ENCODE assay signal across 8 mouse cellular contexts in the genomic region with DNA sequence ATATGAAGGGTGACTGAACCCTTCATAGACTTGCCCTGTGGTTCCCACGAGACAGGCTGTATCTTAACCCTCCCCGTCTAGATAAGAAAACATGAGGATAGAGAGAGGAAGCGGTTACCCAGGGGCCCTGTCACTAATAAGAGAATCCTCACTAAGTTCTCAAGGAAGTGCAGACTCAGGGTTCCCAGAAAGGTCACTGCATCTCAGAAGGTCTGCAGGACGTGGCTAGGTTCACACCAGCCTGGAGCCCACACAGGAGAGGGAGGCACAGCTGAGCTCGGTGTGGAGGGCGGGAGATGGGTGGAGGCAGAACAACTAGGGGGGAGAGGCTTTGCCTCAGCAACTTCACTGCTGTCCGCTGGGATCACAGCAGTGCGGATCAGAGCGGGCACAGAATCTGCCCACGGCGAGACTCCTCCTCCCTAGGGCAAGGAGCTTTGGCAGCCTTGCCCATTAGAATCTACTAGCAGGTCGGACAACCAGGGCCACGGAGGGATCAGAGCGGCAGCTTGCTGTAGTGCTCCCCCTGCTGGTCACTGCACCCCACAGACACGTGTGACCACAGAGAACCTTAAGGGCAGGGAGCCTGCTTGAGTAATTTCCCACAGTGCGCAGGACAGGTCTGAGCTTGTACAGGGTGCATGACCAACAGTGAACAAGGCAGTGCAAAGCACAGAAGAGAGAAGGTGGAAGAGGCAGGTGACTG. TPM values are rescaled to one million over a fixed set of nuclear protein-coding genes. Genes with fewer than 3 reads are reported as not detected.
A peak's percentile ranks its signal among the peaks of the same experiment; 100 is the strongest.
DNase-seq lines count a peak whose midpoint lies in the region; ATAC-seq and TF ChIP-seq lines count a peak whose summit lies in the region.

No protein-coding gene starts in this region.

- ATAC-seq in embryonic facial prominence, embryonic 14.5 days (ENCODE audit: low read depth) = peak; percentile 80
- ATAC-seq in heart, embryonic 12.5 days (ENCODE audit: insufficient number of reproducible peaks, low FRiP score) = peak; percentile 69
- ATAC-seq in kidney, embryonic 16.5 days (ENCODE audit: low FRiP score, low TSS enrichment) = peak; percentile 87
- peak; percentile 52; the same call in 1 of the 2 replicates for ATAC-seq in lung, embryonic 15.5 days (ENCODE audit: borderline replicate concordance, extremely low read depth, low FRiP score, low TSS enrichment)
- ATAC-seq in neutrophil, adult 5-6 weeks (ENCODE audit: extremely low read depth, insufficient number of reproducible peaks, low FRiP score, poor library complexity, severe bottlenecking) = peak; percentile 82

- DNase-seq in embryonic facial prominence, embryonic 14.5 days (ENCODE audit: low spot score) = peak; percentile 87
- peak; percentile 66 to 89 for DNase-seq in thymus, postnatal 10 days (ENCODE audit: low spot score in 2 of 2)

- H3K9ac ChIP-seq in embryonic facial prominence, embryonic 14.5 days (ENCODE audit: low read depth, low read length) = 0 out of 2 replicates have a peak overlapping the region, but pooled peaks have one; percentile 20
- peak overlapping the region; percentile 53 for H3K9ac ChIP-seq in heart, embryonic 12.5 days
- 0 out of 2 replicates have a peak overlapping the region, but pooled peaks have one; percentile 19 for H3K9ac ChIP-seq in kidney, embryonic 16.5 days (replicated peaks; ENCODE audit: low read length)
- no peak overlapping the region for H3K9ac ChIP-seq in lung, embryonic 15.5 days

- TF ChIP-seq CTCF in E14TG2a.4 (conservative IDR thresholded peaks at IDR 0.05; ENCODE audit: low read length) = peak; percentile 69
- peak; percentile 100 for TF ChIP-seq CTCF in bone marrow, adult 2 months (IDR thresholded peaks at IDR 0.05; ENCODE audit: control insufficient read depth, insufficient read depth, low read length)

- H3K4me3 ChIP-seq in E14TG2a.4 (replicated peaks; ENCODE audit: low read length) = peak overlapping the region; percentile 74
- peak overlapping the region; percentile 19 for H3K4me3 ChIP-seq in bone marrow, adult 2 months (replicated peaks; ENCODE audit: control insufficient read depth, low read depth, low read length)
- no peak overlapping the region for H3K4me3 ChIP-seq in embryonic facial prominence, embryonic 14.5 days (ENCODE audit: low read depth, low read length)
- H3K4me3 ChIP-seq in heart, embryonic 12.5 days = 0 out of 2 replicates have a peak overlapping the region, but pooled peaks have one; percentile 11
- H3K4me3 ChIP-seq in kidney, embryonic 16.5 days (ENCODE audit: low read length) = no peak overlapping the region
- H3K4me3 ChIP-seq in lung, embryonic 15.5 days = no peak overlapping the region

- WGBS in bone marrow, adult 2 months = 7% methylated on average over 16 of the region's 16 CpGs
- 30% methylated on average over 16 of the region's 16 CpGs for WGBS in embryonic facial prominence, embryonic 14.5 days
- 17% methylated on average over 16 of the region's 16 CpGs for WGBS in heart, embryonic 12.5 days
- 22% methylated on average over 16 of the region's 16 CpGs for WGBS in kidney, embryonic 16.5 days
- 27% methylated on average over 16 of the region's 16 CpGs for WGBS in lung, embryonic 15.5 days

- H3K36me3 ChIP-seq in E14TG2a.4 (ENCODE audit: insufficient read depth, low read length) = no peaks in the 10 kb centered on the region
- H3K36me3 ChIP-seq in embryonic facial prominence, embryonic 14.5 days (ENCODE audit: control insufficient read depth, insufficient read depth, low read length) = peaks cover 6% of the 10 kb centered on the region; the same call in 1 of the 2 replicates
- peaks cover 54% of the 10 kb centered on the region for H3K36me3 ChIP-seq in heart, embryonic 12.5 days
- H3K36me3 ChIP-seq in kidney, embryonic 16.5 days (ENCODE audit: insufficient read depth, low read length) = peaks cover 13% of the 10 kb centered on the region; the same call in 1 of the 2 replicates
- H3K36me3 ChIP-seq in lung, embryonic 15.5 days = no peaks in the 10 kb centered on the region; the same call in 1 of the 2 replicates

- H3K4me1 ChIP-seq in E14TG2a.4 (replicated peaks; ENCODE audit: low read depth, low read length) = peaks cover 21% of the 10 kb centered on the region
- H3K4me1 ChIP-seq in bone marrow, adult 2 months (ENCODE audit: control insufficient read depth, insufficient read depth, low read length) = peaks cover 10% of the 10 kb centered on the region
- peaks cover 28% of the 10 kb centered on the region for H3K4me1 ChIP-seq in embryonic facial prominence, embryonic 14.5 days (ENCODE audit: control insufficient read depth, insufficient read depth, low read length)
- peaks cover 44% of the 10 kb centered on the region for H3K4me1 ChIP-seq in heart, embryonic 12.5 days (replicated peaks)
- peaks cover 11% of the 10 kb centered on the region for H3K4me1 ChIP-seq in kidney, embryonic 16.5 days (ENCODE audit: insufficient read depth, low read length)
- peaks cover 11% of the 10 kb centered on the region for H3K4me1 ChIP-seq in lung, embryonic 15.5 days

- H3K27ac ChIP-seq in bone marrow, adult 2 months (ENCODE audit: control insufficient read depth, insufficient read depth, low read depth, low read length, poor library complexity) = no peak overlapping the region
- H3K27ac ChIP-seq in embryonic facial prominence, embryonic 14.5 days (replicated peaks; ENCODE audit: low read depth, low read length) = no peak overlapping the region
- peak overlapping the region; percentile 28; the same call in 1 of the 2 replicates for H3K27ac ChIP-seq in heart, embryonic 12.5 days (ENCODE audit: poor library complexity, severe bottlenecking)
- H3K27ac ChIP-seq in kidney, embryonic 16.5 days (ENCODE audit: low read length) = no peak overlapping the region
- no peak overlapping the region for H3K27ac ChIP-seq in lung, embryonic 15.5 days

- no peak for TF ChIP-seq POLR2A in bone marrow, adult 2 months (IDR thresholded peaks at IDR 0.05; ENCODE audit: borderline replicate concordance, control insufficient read depth, low read depth, low read length)

- H3K9me3 ChIP-seq in E14TG2a.4 (ENCODE audit: low read length) = peaks cover 8% of the 10 kb centered on the region
- H3K9me3 ChIP-seq in embryonic facial prominence, embryonic 14.5 days (ENCODE audit: control insufficient read depth, low read length) = no peaks in the 10 kb centered on the region
- no peaks in the 10 kb centered on the region for H3K9me3 ChIP-seq in heart, embryonic 12.5 days (replicated peaks)
- H3K9me3 ChIP-seq in kidney, embryonic 16.5 days (ENCODE audit: low read length) = no peaks in the 10 kb centered on the region
- H3K9me3 ChIP-seq in lung, embryonic 15.5 days = no peaks in the 10 kb centered on the region

- peak overlapping the region; percentile 33; the same call in 1 of the 2 replicates for H3K4me2 ChIP-seq in embryonic facial prominence, embryonic 14.5 days (ENCODE audit: low read depth, low read length)
- H3K4me2 ChIP-seq in heart, embryonic 12.5 days = peak overlapping the region; percentile 55
- peak overlapping the region; percentile 37 for H3K4me2 ChIP-seq in kidney, embryonic 16.5 days (replicated peaks; ENCODE audit: low read depth, low read length)
- peak overlapping the region; percentile 32 for H3K4me2 ChIP-seq in lung, embryonic 15.5 days

- H3K27me3 ChIP-seq in E14TG2a.4 (ENCODE audit: insufficient read depth, low read length) = peaks cover 16% of the 10 kb centered on the region
- H3K27me3 ChIP-seq in embryonic facial prominence, embryonic 14.5 days (replicated peaks; ENCODE audit: control insufficient read depth, insufficient read depth, low read length) = no peaks in the 10 kb centered on the region; the same call in 1 of the 2 replicates
- H3K27me3 ChIP-seq in heart, embryonic 12.5 days (replicated peaks) = no peaks in the 10 kb centered on the region
- H3K27me3 ChIP-seq in kidney, embryonic 16.5 days (ENCODE audit: insufficient read depth, low read length) = no peaks in the 10 kb centered on the region
- H3K27me3 ChIP-seq in lung, embryonic 15.5 days = no peaks in the 10 kb centered on the region

RNA-seq across cellular contexts. Expression of a gene that starts 20.2 kb away (rescaled TPM):
- polyA plus RNA-seq in bone marrow, adult 2 months (2011; ENCODE audit: insufficient read depth, insufficient read length, low replicate concordance, missing spikeins) = 2.5 TPM in 1 of 2 replicates, not detected in the other
- 4.6 and 4.8 TPM in 2 replicates for polyA plus RNA-seq in embryonic facial prominence, embryonic 14.5 days (2014; fragmentation: Nextera tagmentation; extraction: Ambion mirVana)
- polyA plus RNA-seq in heart, embryonic 12.5 days (2016; fragmentation: Nextera tagmentation; extraction: Ambion mirVana) = 9.0 and 9.6 TPM in 2 replicates
- 8.2 and 9.1 TPM in 2 replicates for polyA plus RNA-seq in kidney, embryonic 16.5 days (2015; fragmentation: Nextera tagmentation; extraction: Ambion mirVana)
- 4.0 and 4.2 TPM in 2 replicates for polyA plus RNA-seq in lung, embryonic 15.5 days (2015; fragmentation: Nextera tagmentation; extraction: Ambion mirVana)
- total RNA-seq in neutrophil, adult 5-6 weeks (2017) = 0.37 TPM in 1 of 2 replicates, not detected in the other

Comparison
In these comparisons a context has a peak if more than half of its experiments do, and no peak if none do; other contexts are left out.
1. H3K4me3 ChIP-seq: peak in E14TG2a.4 (single experiment), bone marrow, adult 2 months (single experiment) and heart, embryonic 12.5 days (single experiment); none in embryonic facial prominence, embryonic 14.5 days (single experiment), kidney, embryonic 16.5 days (single experiment) and lung, embryonic 15.5 days (single experiment).
2. Peak in every context shown above with its lines, with median percentiles within 50 percentile points of each other: ATAC-seq and H3K4me2 ChIP-seq.